ENCODE assay signal across 23 mouse cellular contexts in the genomic region with DNA sequence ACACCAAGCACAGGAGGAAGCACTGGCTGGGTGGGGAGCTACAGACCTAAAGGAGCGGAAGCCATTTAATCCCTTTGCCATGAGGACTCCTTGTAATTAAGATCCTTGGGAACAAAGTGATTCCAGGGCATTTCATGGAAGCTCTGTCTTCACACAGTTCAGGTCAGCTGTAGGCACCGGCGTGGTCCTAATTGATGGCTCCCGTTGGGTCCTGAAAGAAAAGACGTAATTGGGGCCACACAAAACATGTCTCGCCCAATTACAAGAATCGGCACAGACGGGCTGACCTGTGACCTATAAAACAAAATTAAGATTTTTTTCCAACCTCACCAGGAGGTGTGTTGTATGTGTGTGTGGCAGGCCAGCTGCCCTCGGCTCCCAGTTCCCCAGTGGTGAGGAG.
"Had no signal": no experiment of that assay in that cellular context is flagged by ENCODE, and none has a peak within 500 bp of the region (broad histone marks: within the 10 kb centered on the region; RNA-seq: fewer than 3 reads in every experiment).

No protein-coding gene starts in this region.

- H3K4me1 ChIP-seq: hindbrain, embryonic 12.5 days; limb, embryonic 12.5 days had no signal

- ATAC-seq: inflammation-experienced regulatory T-cells, adult 6 months; intestine, embryonic 15.5 days; intestine, postnatal 0 days had no signal

- H3K4me3 ChIP-seq: gastrocnemius, adult 2 months; heart, embryonic 10.5 days; heart, embryonic 12.5 days; hindbrain, embryonic 10.5 days; hindbrain, embryonic 12.5 days; intestine, embryonic 15.5 days; left cerebral cortex, adult 2 months; limb, embryonic 10.5 days; limb, embryonic 12.5 days had no signal

- H3K27ac ChIP-seq: gastrocnemius, adult 2 months; heart, embryonic 10.5 days; hindbrain, embryonic 10.5 days; hindbrain, embryonic 12.5 days; hindbrain, embryonic 14.5 days; intestine, embryonic 15.5 days; left cerebral cortex, adult 2 months; limb, embryonic 10.5 days; limb, embryonic 12.5 days had no signal

- H3K9me3 ChIP-seq: heart, embryonic 10.5 days; heart, embryonic 12.5 days; hindbrain, embryonic 10.5 days; hindbrain, embryonic 12.5 days; intestine, embryonic 15.5 days; limb, embryonic 10.5 days; limb, embryonic 12.5 days had no signal

- DNase-seq: gastrocnemius, adult 2 months; gastrocnemius, postnatal 10 days; gastrocnemius, postnatal 25 days; heart, postnatal 10 days; heart, postnatal 4 days; kidney, adult 18-20 months; kidney, adult 8-10 months; kidney, postnatal 10 days; kidney, postnatal 25 days; kidney, postnatal 4 days; liver had no signal

- H3K36me3 ChIP-seq: heart, embryonic 10.5 days; heart, embryonic 12.5 days; hindbrain, embryonic 10.5 days; hindbrain, embryonic 12.5 days; intestine, embryonic 15.5 days; limb, embryonic 10.5 days; limb, embryonic 12.5 days had no signal

- H3K4me2 ChIP-seq: heart, embryonic 12.5 days; hindbrain, embryonic 12.5 days; hindbrain, embryonic 14.5 days; limb, embryonic 12.5 days; liver, embryonic 11.5 days had no signal

- H3K9ac ChIP-seq: heart, embryonic 12.5 days; hindbrain, embryonic 12.5 days; hindbrain, embryonic 14.5 days; intestine, embryonic 15.5 days; limb, embryonic 12.5 days had no signal

- H3K27me3 ChIP-seq: intestine, embryonic 15.5 days had no signal
